In genomic region chr1:171446854-171447253, GRCm38 (mm10) we compare ENCODE assay signal across 30 mouse cellular contexts. TPM values are rescaled to one million over a fixed set of nuclear protein-coding genes. Genes with fewer than 3 reads are reported as not detected.
DNase-seq lines count a peak whose midpoint lies in the region; ATAC-seq and TF ChIP-seq lines count a peak whose summit lies in the region.
"Had no signal": no experiment of that assay in that cellular context is flagged by ENCODE, and none has a peak within 500 bp of the region (broad histone marks: within the 10 kb centered on the region; RNA-seq: fewer than 3 reads in every experiment).

No protein-coding gene starts in this region.

- H3K9me3 ChIP-seq in heart, embryonic 11.5 days (replicated peaks; ENCODE audit: control insufficient read depth, low read length) = peaks cover 6% of the 10 kb centered on the region; the same call in 1 of the 2 replicates
- H3K9me3 ChIP-seq in kidney, embryonic 16.5 days (ENCODE audit: low read length) = peaks cover 9% of the 10 kb centered on the region
- H3K9me3 ChIP-seq in kidney, embryonic 14.5 days (ENCODE audit: control insufficient read depth, low read length) = 0 out of 2 replicates have a peak, but pooled peaks cover 3% of the 10 kb centered on the region
- H3K9me3 ChIP-seq in heart, embryonic 15.5 days (replicated peaks) = no peaks in the 10 kb centered on the region
- 0 out of 2 replicates have a peak, but pooled peaks cover 4% of the 10 kb centered on the region for H3K9me3 ChIP-seq in forebrain, embryonic 12.5 days
- H3K9me3 ChIP-seq: embryonic facial prominence, embryonic 13.5 days; intestine, embryonic 15.5 days had no signal

- H3K36me3 ChIP-seq in heart, embryonic 11.5 days (ENCODE audit: control insufficient read depth, insufficient read depth, low read length) = 0 out of 2 replicates have a peak, but pooled peaks cover 2% of the 10 kb centered on the region
- H3K36me3 ChIP-seq in kidney, embryonic 16.5 days (ENCODE audit: insufficient read depth, low read length) = peaks cover 16% of the 10 kb centered on the region; the same call in 1 of the 2 replicates
- no peaks in the 10 kb centered on the region for H3K36me3 ChIP-seq in kidney, embryonic 14.5 days (ENCODE audit: control insufficient read depth, insufficient read depth, low read length)
- H3K36me3 ChIP-seq in heart, embryonic 15.5 days = no peaks in the 10 kb centered on the region
- H3K36me3 ChIP-seq in forebrain, embryonic 12.5 days (replicated peaks) = no peaks in the 10 kb centered on the region
- H3K36me3 ChIP-seq: embryonic facial prominence, embryonic 13.5 days; forebrain, embryonic 10.5 days; hindbrain, embryonic 12.5 days; intestine, embryonic 15.5 days; liver, embryonic 12.5 days; midbrain, embryonic 12.5 days; neural tube, embryonic 13.5 days had no signal

- H3K4me1 ChIP-seq in heart, embryonic 11.5 days (ENCODE audit: control insufficient read depth, insufficient read depth, low read length) = peaks cover 18% of the 10 kb centered on the region
- peaks cover 28% of the 10 kb centered on the region for H3K4me1 ChIP-seq in kidney, embryonic 16.5 days (ENCODE audit: insufficient read depth, low read length)
- peaks cover 19% of the 10 kb centered on the region for H3K4me1 ChIP-seq in kidney, embryonic 14.5 days (ENCODE audit: control insufficient read depth, insufficient read depth, low read length)
- H3K4me1 ChIP-seq in cortical plate, adult 2 months (ENCODE audit: control insufficient read depth, insufficient read depth, low read length) = no peaks in the 10 kb centered on the region
- peaks cover 23% of the 10 kb centered on the region for H3K4me1 ChIP-seq in heart, embryonic 15.5 days (replicated peaks)
- H3K4me1 ChIP-seq in forebrain, embryonic 12.5 days = no peaks in the 10 kb centered on the region
- H3K4me1 ChIP-seq: embryonic facial prominence, embryonic 13.5 days; forebrain, embryonic 10.5 days; hindbrain, embryonic 12.5 days; midbrain, embryonic 12.5 days; neural tube, embryonic 13.5 days had no signal

- DNase-seq in heart, adult 8-10 months (ENCODE audit: low spot score) = no peak
- DNase-seq: adrenal gland, postnatal 25 days; B cell, adult 2 months; cerebellum, adult 11-12 months; cerebellum, adult 9-11 months; gastrocnemius, postnatal 10 days; kidney, adult 2 months; kidney, postnatal 4 days; left cerebral cortex, postnatal 4 days; liver, postnatal 0 days; right cerebral cortex, postnatal 4 days; thymus, adult 18-20 months; thymus, postnatal 25 days had no signal

- no peak for ATAC-seq in heart, embryonic 11.5 days (replicated peaks; ENCODE audit: insufficient number of reproducible peaks, low FRiP score, low TSS enrichment)
- ATAC-seq in kidney, embryonic 16.5 days (ENCODE audit: low FRiP score, low TSS enrichment) = no peak
- no peak for ATAC-seq in kidney, embryonic 14.5 days (ENCODE audit: low FRiP score, low TSS enrichment)
- no peak for ATAC-seq in heart, embryonic 15.5 days (replicated peaks; ENCODE audit: insufficient number of reproducible peaks, insufficient read depth, low FRiP score, low read depth)
- no peak for ATAC-seq in forebrain, embryonic 12.5 days (ENCODE audit: low FRiP score)
- ATAC-seq: forebrain, embryonic 16.5 days; hindbrain, postnatal 0 days; intestine, embryonic 15.5 days; liver, embryonic 12.5 days; liver, postnatal 0 days had no signal

- no peaks in the 10 kb centered on the region for H3K27me3 ChIP-seq in heart, embryonic 11.5 days (ENCODE audit: control insufficient read depth, insufficient read depth, low read length)
- H3K27me3 ChIP-seq in kidney, embryonic 16.5 days (ENCODE audit: insufficient read depth, low read length) = no peaks in the 10 kb centered on the region
- H3K27me3 ChIP-seq in kidney, embryonic 14.5 days (ENCODE audit: control insufficient read depth, insufficient read depth, low read length) = no peaks in the 10 kb centered on the region
- H3K27me3 ChIP-seq in heart, embryonic 15.5 days = no peaks in the 10 kb centered on the region
- no peaks in the 10 kb centered on the region for H3K27me3 ChIP-seq in forebrain, embryonic 12.5 days
- H3K27me3 ChIP-seq: embryonic facial prominence, embryonic 13.5 days; hindbrain, embryonic 12.5 days; intestine, embryonic 15.5 days; megakaryocyte, embryonic 14.5 days; neural tube, embryonic 13.5 days had no signal

- no peak for TF ChIP-seq CTCF in cortical plate, adult 2 months (IDR thresholded peaks at IDR 0.05; ENCODE audit: extremely low read depth, insufficient read depth, low read length)

- H3K27ac ChIP-seq in heart, embryonic 11.5 days (ENCODE audit: low read depth, low read length) = no peak overlapping the region
- peak overlapping the region; percentile 27; the same call in 1 of the 2 replicates for H3K27ac ChIP-seq in kidney, embryonic 16.5 days (ENCODE audit: low read length)
- no peak overlapping the region for H3K27ac ChIP-seq in kidney, embryonic 14.5 days (ENCODE audit: low read depth, low read length)
- peak overlapping the region; percentile 75; the same call in 1 of the 2 replicates for H3K27ac ChIP-seq in cortical plate, adult 2 months (ENCODE audit: insufficient read depth, low read length)
- peak overlapping the region; percentile 61 for H3K27ac ChIP-seq in heart, embryonic 15.5 days
- no peak overlapping the region for H3K27ac ChIP-seq in forebrain, embryonic 12.5 days
- H3K27ac ChIP-seq: embryonic facial prominence, embryonic 13.5 days; forebrain, embryonic 10.5 days; hindbrain, embryonic 12.5 days; hindbrain, postnatal 0 days; intestine, embryonic 15.5 days; liver, embryonic 12.5 days; midbrain, embryonic 12.5 days; neural tube, embryonic 13.5 days had no signal

- WGBS in heart, embryonic 11.5 days (ENCODE audit: insufficient replicate concordance) = 43% methylated on average over 7 of the region's 7 CpGs
- 39% methylated on average over 7 of the region's 7 CpGs for WGBS in kidney, embryonic 16.5 days
- WGBS in kidney, embryonic 14.5 days = 49% methylated on average over 7 of the region's 7 CpGs
- 31% methylated on average over 7 of the region's 7 CpGs for WGBS in heart, embryonic 15.5 days
- 83% methylated on average over 7 of the region's 7 CpGs for WGBS in forebrain, embryonic 12.5 days

- no peak overlapping the region for H3K4me3 ChIP-seq in heart, embryonic 11.5 days (ENCODE audit: low read depth, low read length)
- no peak overlapping the region for H3K4me3 ChIP-seq in kidney, embryonic 16.5 days (ENCODE audit: low read length)
- no peak overlapping the region for H3K4me3 ChIP-seq in kidney, embryonic 14.5 days (ENCODE audit: low read length)
- no peak overlapping the region for H3K4me3 ChIP-seq in cortical plate, adult 2 months (ENCODE audit: insufficient read depth, low read length)
- no peak overlapping the region for H3K4me3 ChIP-seq in heart, embryonic 15.5 days
- no peak overlapping the region for H3K4me3 ChIP-seq in forebrain, embryonic 12.5 days (replicated peaks)
- H3K4me3 ChIP-seq: embryonic facial prominence, embryonic 13.5 days; forebrain, embryonic 10.5 days; hindbrain, embryonic 12.5 days; intestine, embryonic 15.5 days; liver, embryonic 12.5 days; midbrain, embryonic 12.5 days; neural tube, embryonic 13.5 days had no signal

- H3K4me2 ChIP-seq in heart, embryonic 11.5 days = peak overlapping the region; percentile 12; the same call in 1 of the 2 replicates
- 0 out of 2 replicates have a peak overlapping the region, but pooled peaks have one; percentile 5 for H3K4me2 ChIP-seq in kidney, embryonic 16.5 days (replicated peaks; ENCODE audit: low read depth, low read length)
- H3K4me2 ChIP-seq in kidney, embryonic 14.5 days (replicated peaks; ENCODE audit: low read depth, low read length) = no peak overlapping the region
- H3K4me2 ChIP-seq in heart, embryonic 15.5 days = peak overlapping the region; percentile 36
- no peak overlapping the region for H3K4me2 ChIP-seq in forebrain, embryonic 12.5 days
- H3K4me2 ChIP-seq: embryonic facial prominence, embryonic 13.5 days; hindbrain, embryonic 12.5 days; liver, embryonic 12.5 days; midbrain, embryonic 12.5 days; neural tube, embryonic 13.5 days had no signal

- no peak for TF ChIP-seq POLR2A in cortical plate, adult 2 months (IDR thresholded peaks at IDR 0.05; ENCODE audit: extremely low read depth, insufficient read depth, low read length)

- no peak overlapping the region for H3K9ac ChIP-seq in heart, embryonic 11.5 days (ENCODE audit: low read depth, low read length)
- H3K9ac ChIP-seq in kidney, embryonic 16.5 days (replicated peaks; ENCODE audit: low read length) = no peak overlapping the region
- H3K9ac ChIP-seq in kidney, embryonic 14.5 days (ENCODE audit: low read depth, low read length) = no peak overlapping the region
- no peak overlapping the region for H3K9ac ChIP-seq in heart, embryonic 15.5 days
- no peak overlapping the region for H3K9ac ChIP-seq in forebrain, embryonic 12.5 days
- H3K9ac ChIP-seq: embryonic facial prominence, embryonic 13.5 days; hindbrain, embryonic 12.5 days; intestine, embryonic 15.5 days; liver, embryonic 12.5 days; liver, postnatal 0 days; midbrain, embryonic 12.5 days; neural tube, embryonic 13.5 days had no signal

RNA-seq across cellular contexts. Expression of gene F11r, which starts 9.5 kb away (rescaled TPM):
- polyA plus RNA-seq in heart, embryonic 11.5 days (2014; fragmentation: Nextera tagmentation; extraction: Ambion mirVana) = 64.1 and 65.7 TPM in 2 replicates
- 10 to 100 TPM; 34.5 to 36.2 (median 35.6) TPM for total RNA-seq in heart, adult 8-10 months (2022)
- 156 and 167 TPM in 2 replicates for polyA plus RNA-seq in kidney, embryonic 16.5 days (2015; fragmentation: Nextera tagmentation; extraction: Ambion mirVana)
- polyA plus RNA-seq in kidney, embryonic 14.5 days (2014; fragmentation: Nextera tagmentation; extraction: Ambion mirVana) = 96.4 and 127 TPM in 2 replicates
- 8.0 and 9.0 TPM in 2 replicates for polyA plus RNA-seq in cortical plate, adult 2 months (2012; rRNA removed)
- polyA plus RNA-seq in heart, embryonic 15.5 days (2015; fragmentation: Nextera tagmentation; extraction: Ambion mirVana) = 63.5 and 66.2 TPM in 2 replicates
- polyA plus RNA-seq in forebrain, embryonic 12.5 days (2016; fragmentation: Nextera tagmentation; extraction: Ambion mirVana) = 11.1 and 11.4 TPM in 2 replicates
- total RNA-seq: granulocyte monocyte progenitor cell, adult 5-6 weeks had no signal

RNA-seq across cellular contexts. Expression of gene Tstd1, which starts 28.2 kb away (rescaled TPM):
- 0.45 and 1.7 TPM in 2 replicates for polyA plus RNA-seq in heart, embryonic 11.5 days (2014; fragmentation: Nextera tagmentation; extraction: Ambion mirVana)
- total RNA-seq in heart, adult 8-10 months (2022) = 1 to 10 TPM in 3 of 4 experiments, under 1 TPM in 1; 0.75 to 2.0 (median 1.3) TPM
- 6.6 and 7.0 TPM in 2 replicates for polyA plus RNA-seq in kidney, embryonic 16.5 days (2015; fragmentation: Nextera tagmentation; extraction: Ambion mirVana)
- polyA plus RNA-seq in kidney, embryonic 14.5 days (2014; fragmentation: Nextera tagmentation; extraction: Ambion mirVana) = 2.2 and 4.0 TPM in 2 replicates
- 2.1 TPM in 2 replicates for polyA plus RNA-seq in cortical plate, adult 2 months (2012; rRNA removed)
- polyA plus RNA-seq in heart, embryonic 15.5 days (2015; fragmentation: Nextera tagmentation; extraction: Ambion mirVana) = 2.7 and 3.1 TPM in 2 replicates
- 9.0 and 11.0 TPM in 2 replicates for polyA plus RNA-seq in forebrain, embryonic 12.5 days (2016; fragmentation: Nextera tagmentation; extraction: Ambion mirVana)
- total RNA-seq: hindbrain, postnatal 0 days had no signal

RNA-seq across cellular contexts. Expression of gene Usf1, which starts 35.7 kb away (rescaled TPM):
- 53.3 and 68.2 TPM in 2 replicates for polyA plus RNA-seq in heart, embryonic 11.5 days (2014; fragmentation: Nextera tagmentation; extraction: Ambion mirVana)
- total RNA-seq in heart, adult 8-10 months (2022) = 10 to 100 TPM; 43.0 to 48.4 (median 45.2) TPM
- polyA plus RNA-seq in kidney, embryonic 16.5 days (2015; fragmentation: Nextera tagmentation; extraction: Ambion mirVana) = 84.8 and 90.9 TPM in 2 replicates
- 85.4 and 86.4 TPM in 2 replicates for polyA plus RNA-seq in kidney, embryonic 14.5 days (2014; fragmentation: Nextera tagmentation; extraction: Ambion mirVana)
- 99.2 and 102 TPM in 2 replicates for polyA plus RNA-seq in cortical plate, adult 2 months (2012; rRNA removed)
- polyA plus RNA-seq in heart, embryonic 15.5 days (2015; fragmentation: Nextera tagmentation; extraction: Ambion mirVana) = 48.7 and 57.5 TPM in 2 replicates
- 175 and 190 TPM in 2 replicates for polyA plus RNA-seq in forebrain, embryonic 12.5 days (2016; fragmentation: Nextera tagmentation; extraction: Ambion mirVana)

RNA-seq across cellular contexts. Expression of gene Alyref2, which starts 56.4 kb away (rescaled TPM):
- 12.3 and 12.7 TPM in 2 replicates for polyA plus RNA-seq in heart, embryonic 11.5 days (2014; fragmentation: Nextera tagmentation; extraction: Ambion mirVana)
- 1 to 10 TPM; 1.8 to 2.8 (median 2.1) TPM for total RNA-seq in heart, adult 8-10 months (2022)
- 13.0 and 13.4 TPM in 2 replicates for polyA plus RNA-seq in kidney, embryonic 16.5 days (2015; fragmentation: Nextera tagmentation; extraction: Ambion mirVana)
- 10.3 and 14.7 TPM in 2 replicates for polyA plus RNA-seq in kidney, embryonic 14.5 days (2014; fragmentation: Nextera tagmentation; extraction: Ambion mirVana)
- polyA plus RNA-seq in cortical plate, adult 2 months (2012; rRNA removed) = 5.4 and 7.9 TPM in 2 replicates
- polyA plus RNA-seq in heart, embryonic 15.5 days (2015; fragmentation: Nextera tagmentation; extraction: Ambion mirVana) = 15.4 and 17.4 TPM in 2 replicates
- polyA plus RNA-seq in forebrain, embryonic 12.5 days (2016; fragmentation: Nextera tagmentation; extraction: Ambion mirVana) = 17.1 and 20.2 TPM in 2 replicates

RNA-seq across cellular contexts. Expression of gene Arhgap30, which starts 58.1 kb away (rescaled TPM):
- 0.18 and 0.44 TPM in 2 replicates for polyA plus RNA-seq in heart, embryonic 11.5 days (2014; fragmentation: Nextera tagmentation; extraction: Ambion mirVana)
- 1 to 10 TPM; 1.7 to 3.0 (median 2.0) TPM for total RNA-seq in heart, adult 8-10 months (2022)
- 1.1 and 1.6 TPM in 2 replicates for polyA plus RNA-seq in kidney, embryonic 16.5 days (2015; fragmentation: Nextera tagmentation; extraction: Ambion mirVana)
- polyA plus RNA-seq in kidney, embryonic 14.5 days (2014; fragmentation: Nextera tagmentation; extraction: Ambion mirVana) = 0.69 and 0.81 TPM in 2 replicates
- polyA plus RNA-seq in cortical plate, adult 2 months (2012; rRNA removed) = 1.6 and 2.1 TPM in 2 replicates
- 1.00 and 5.3 TPM in 2 replicates for polyA plus RNA-seq in heart, embryonic 15.5 days (2015; fragmentation: Nextera tagmentation; extraction: Ambion mirVana)
- polyA plus RNA-seq in forebrain, embryonic 12.5 days (2016; fragmentation: Nextera tagmentation; extraction: Ambion mirVana) = 0.69 and 0.75 TPM in 2 replicates

Comparison
In these comparisons a context has a peak if more than half of its experiments do, and no peak if none do; other contexts are left out.
1. H3K27ac ChIP-seq: peak in kidney, embryonic 16.5 days (single experiment), cortical plate, adult 2 months (single experiment) and heart, embryonic 15.5 days (single experiment); none in heart, embryonic 11.5 days (single experiment), kidney, embryonic 14.5 days (single experiment) and forebrain, embryonic 12.5 days (single experiment).
2. H3K4me2 ChIP-seq: peak in heart, embryonic 11.5 days (single experiment), kidney, embryonic 16.5 days (single experiment) and heart, embryonic 15.5 days (single experiment); none in kidney, embryonic 14.5 days (single experiment) and forebrain, embryonic 12.5 days (single experiment).